Mouse (Mus musculus) neural tube, embryonic 11.5 days (tissue): ENCODE results near the gene Desi2. TPM values are rescaled to one million over a fixed set of nuclear protein-coding genes. Genes with fewer than 3 reads are reported as not detected.
"Not testable (repeated sequence)": the region's sequence is repeated elsewhere in the genome, so short reads cannot be mapped to it uniquely, and the experiment has no call there.

ENCODE experiments used
- ATAC-seq: fragments of 200-750 bp; cut with Nextera tagmentation; 2 replicates; pipeline ENCODE4 v1.8.0; 2017; ENCODE audit warnings: moderate number of reproducible peaks, mild to moderate bottlenecking, moderate TSS enrichment, moderate library complexity; ENCODE audit not compliant: insufficient read depth, low FRiP score, low TSS enrichment
- DNase-seq: peaks from one replicate; pipeline ENCODE4 v3.0.0-alpha.2; 2015; ENCODE audit warnings: low spot score
- H3K27ac ChIP-seq: fragments of 300-500 bp; sonication (generic); 2 replicates; pipeline ENCODE4 v1.5.1; 2014; ENCODE audit warnings: low read depth, mild to moderate bottlenecking, low read length
- H3K27me3 ChIP-seq: fragments of 300-500 bp; sonication (generic); 2 replicates; pipeline ENCODE4 v1.6.1; 2014; ENCODE audit warnings: mild to moderate bottlenecking, low read length, mixed read lengths; ENCODE audit not compliant: control insufficient read depth, insufficient read depth
- H3K36me3 ChIP-seq: fragments of 300-500 bp; sonication (generic); 2 replicates; pipeline ENCODE4 v1.6.1; 2014; ENCODE audit warnings: mild to moderate bottlenecking, low read length, moderate library complexity, mixed read lengths; ENCODE audit not compliant: control insufficient read depth, insufficient read depth
- H3K4me1 ChIP-seq: fragments of 300-500 bp; sonication (generic); 2 replicates; pipeline ENCODE4 v1.6.1; 2014; ENCODE audit warnings: low read length, mixed read lengths; ENCODE audit not compliant: control insufficient read depth, insufficient read depth
- H3K4me2 ChIP-seq: fragments of 300-500 bp; sonication (generic); 2 replicates; pipeline ENCODE4 v1.6.1; 2014; ENCODE audit warnings: low read depth, mild to moderate bottlenecking, moderate library complexity
- H3K4me3 ChIP-seq: fragments of 300-500 bp; sonication (generic); 2 replicates; pipeline ENCODE4 v1.5.1; 2014; ENCODE audit warnings: low read depth, low read length
- H3K9ac ChIP-seq: fragments of 300-500 bp; sonication (generic); 2 replicates; pipeline ENCODE4 v1.6.1; 2014; ENCODE audit warnings: mild to moderate bottlenecking, low read length
- H3K9me3 ChIP-seq: fragments of 300-500 bp; sonication (generic); 2 replicates; pipeline ENCODE4 v1.6.1; 2016; ENCODE audit warnings: low read length; ENCODE audit not compliant: control insufficient read depth
- WGBS: fragments of 180-500 bp; shearing (Covaris S2); extraction: QIAGEN DNeasy Blood & Tissue Kit; methylation state at CpG from one replicate; pipeline ENCODE4 v1.1.7; 2014; 5-methylcytosine and 5-hydroxymethylcytosine counted together
- polyA plus RNA-seq: library from polyadenylated mRNA; unstranded; fragments of >200 nt; fragmentation: Nextera tagmentation; extraction: Ambion mirVana; gene quantifications from 2 replicates; pipeline ENCODE4 v1.2.1, GENCODE M21; 2014

The Desi2 gene
- polyA plus RNA-seq, 1 experiment from 2014 or later: 18.0 TPM

- H3K4me2 ChIP-seq: no peak overlapping the region
- no peaks in the 10 kb centered on the region for H3K4me1 ChIP-seq
- no peak overlapping the region for H3K9ac ChIP-seq
- no peaks in the 10 kb centered on the region for H3K36me3 ChIP-seq
- no peaks in the 10 kb centered on the region for H3K9me3 ChIP-seq
- H3K27me3 ChIP-seq: no peaks in the 10 kb centered on the region
- ATAC-seq (no peak), DNase-seq (no peak)
- H3K27ac ChIP-seq: no peak overlapping the region
- H3K4me3 ChIP-seq: no peak overlapping the region
Measured at GRCm38 (mm10) chr1:178209966-178210365, 22.7 kb downstream of the Desi2 start.

GRCm38 (mm10) chr1:178217157-178217556 is 29.9 kb downstream of the Desi2 start:
- no peak overlapping the region for H3K4me3 ChIP-seq
- no peaks in the 10 kb centered on the region for H3K9me3 ChIP-seq
- ATAC-seq (no peak), DNase-seq (no peak)
- H3K4me2 ChIP-seq: no peak overlapping the region
- H3K4me1 ChIP-seq: no peaks in the 10 kb centered on the region
- H3K9ac ChIP-seq: no peak overlapping the region
- H3K27me3 ChIP-seq: no peaks in the 10 kb centered on the region
- no peaks in the 10 kb centered on the region for H3K36me3 ChIP-seq
- no peak overlapping the region for H3K27ac ChIP-seq

GRCm38 (mm10) chr1:178218305-178218704 is 31.1 kb downstream of the Desi2 start:
- Histone ChIP-seq H3K27me3 (no peaks in the 10 kb centered on the region), H3K9ac (no peak overlapping the region), H3K36me3 (no peaks in the 10 kb centered on the region), H3K27ac (no peak overlapping the region), H3K4me2 (no peak overlapping the region), H3K4me3 (no peak overlapping the region), H3K9me3 (no peaks in the 10 kb centered on the region), H3K4me1 (no peaks in the 10 kb centered on the region)
- ATAC-seq: no peak
- DNase-seq: no peak

DNA sequence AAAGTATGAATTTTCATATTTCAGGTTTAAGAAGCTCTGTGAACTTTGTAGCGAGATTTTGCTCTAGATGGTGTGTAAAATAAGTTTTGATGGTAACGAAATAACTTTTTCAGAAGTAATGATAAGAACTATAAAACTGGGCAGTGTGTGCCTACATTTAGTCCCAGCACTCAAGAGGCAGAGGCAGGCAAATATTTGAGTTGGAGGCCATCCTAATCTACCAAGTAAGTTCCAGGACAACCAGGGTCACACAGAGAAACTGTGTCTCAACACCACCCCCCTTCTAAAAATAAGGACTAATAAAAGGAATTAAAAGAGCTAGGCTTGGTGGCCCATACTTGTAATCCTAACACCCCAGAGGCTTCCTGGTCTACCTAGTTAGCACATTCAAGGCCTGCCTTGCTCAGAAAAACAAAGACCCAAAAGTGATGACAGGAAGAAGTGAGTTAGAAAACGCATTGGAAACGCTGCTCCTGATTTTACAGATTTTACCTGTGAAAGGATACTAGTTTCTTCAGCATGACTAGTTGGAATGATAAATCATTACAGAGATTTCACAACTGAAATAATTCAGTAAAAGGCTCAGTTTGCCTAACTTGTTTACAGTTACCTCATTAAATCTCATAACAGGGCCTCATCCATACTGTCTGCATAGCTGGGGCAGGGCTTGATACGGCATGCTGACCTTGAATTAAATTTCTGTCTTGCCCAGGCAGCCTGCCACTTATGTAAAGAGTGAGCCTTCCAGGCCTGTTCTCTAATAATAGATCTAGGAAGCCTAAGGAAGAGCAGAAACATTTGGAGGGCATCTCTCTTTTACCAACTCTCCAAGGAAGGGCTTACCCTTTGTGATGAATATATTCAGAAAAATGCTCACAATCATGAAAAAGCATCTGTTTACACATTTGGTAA is 32.2 kb downstream of the Desi2 start:
- no peak overlapping the region for H3K9ac ChIP-seq
- H3K27me3 ChIP-seq: no peaks in the 10 kb centered on the region
- no peak overlapping the region for H3K4me3 ChIP-seq
- WGBS: 91% methylated on average over 5 of the region's 5 CpGs
- DNase-seq: no peak
- H3K4me2 ChIP-seq: no peak overlapping the region
- H3K9me3 ChIP-seq: no peaks in the 10 kb centered on the region
- H3K36me3 ChIP-seq: no peaks in the 10 kb centered on the region
- no peak for ATAC-seq
- H3K4me1 ChIP-seq: no peaks in the 10 kb centered on the region
- H3K27ac ChIP-seq: no peak overlapping the region

DNA sequence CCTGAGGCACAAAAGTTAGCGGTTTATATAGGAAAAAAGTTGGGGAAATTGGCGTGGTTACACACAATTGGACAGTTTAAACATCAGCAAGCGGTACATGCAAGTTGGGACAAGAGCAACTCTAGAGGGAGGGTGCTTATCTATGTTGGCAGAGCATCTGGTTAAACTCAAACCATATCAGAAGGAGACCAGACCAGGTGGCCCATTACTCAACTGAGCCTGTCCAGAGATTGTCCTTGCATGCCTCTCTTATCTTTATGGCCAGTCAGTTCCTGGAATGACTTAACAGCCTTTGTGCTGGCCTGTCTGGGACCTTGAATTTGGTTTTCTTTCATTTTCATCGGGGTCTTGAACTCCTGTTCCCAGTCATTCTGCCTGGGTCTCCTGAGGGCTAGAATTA is 41.7 kb downstream of the Desi2 start:
- not testable (repeated sequence) for ATAC-seq, H3K4me1 ChIP-seq, DNase-seq, H3K36me3 ChIP-seq, H3K4me3 ChIP-seq, H3K9me3 ChIP-seq, H3K9ac ChIP-seq, H3K27ac ChIP-seq, H3K27me3 ChIP-seq, H3K4me2 ChIP-seq
- 98% methylated on average over 4 of the region's 4 CpGs for WGBS

- Histone ChIP-seq H3K27ac (no peak overlapping the region), H3K36me3 (no peaks in the 10 kb centered on the region), H3K9ac (no peak overlapping the region), H3K4me1 (no peaks in the 10 kb centered on the region), H3K4me3 (no peak overlapping the region), H3K9me3 (no peaks in the 10 kb centered on the region), H3K27me3 (no peaks in the 10 kb centered on the region), H3K4me2 (no peak overlapping the region)
- ATAC-seq (no peak), DNase-seq (no peak)
- 98% methylated on average over 3 of the region's 3 CpGs for WGBS
Measured at GRCm38 (mm10) chr1:178234109-178234508, 46.9 kb downstream of the Desi2 start.

- no peak for ATAC-seq
- no peak overlapping the region for H3K9ac ChIP-seq
- no peak for DNase-seq
- no peaks in the 10 kb centered on the region for H3K27me3 ChIP-seq
- no peaks in the 10 kb centered on the region for H3K9me3 ChIP-seq
- WGBS: 84% methylated on average over 2 of the region's 2 CpGs
- H3K36me3 ChIP-seq: no peaks in the 10 kb centered on the region
- H3K4me1 ChIP-seq: no peaks in the 10 kb centered on the region
- H3K27ac ChIP-seq: no peak overlapping the region
- no peak overlapping the region for H3K4me3 ChIP-seq
- H3K4me2 ChIP-seq: no peak overlapping the region
Measured at GRCm38 (mm10) chr1:178235919-178236466, 48.8 kb downstream of the Desi2 start.

DNA sequence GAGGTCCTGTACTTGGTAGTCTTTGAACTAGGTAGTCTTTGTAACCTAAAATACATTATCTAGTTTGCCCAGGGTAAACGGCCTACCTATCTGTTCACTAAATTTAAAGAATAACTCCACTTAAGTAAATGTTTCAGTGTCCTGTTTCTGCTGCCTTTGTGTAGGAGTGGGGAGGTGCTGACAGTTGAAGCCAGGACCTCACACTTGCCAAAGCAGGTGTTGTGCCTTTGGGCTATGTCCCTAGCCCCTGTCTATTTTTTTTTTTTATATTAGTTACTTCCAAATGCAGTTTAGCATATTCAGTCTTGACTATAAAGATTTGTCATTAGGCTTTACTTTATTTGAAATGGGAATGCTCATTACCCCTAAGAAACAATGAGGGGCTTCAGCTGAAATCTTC is 51.5 kb downstream of the Desi2 start:
- H3K4me3 ChIP-seq: no peak overlapping the region
- H3K4me2 ChIP-seq: no peak overlapping the region
- no peaks in the 10 kb centered on the region for H3K9me3 ChIP-seq
- H3K27me3 ChIP-seq: no peaks in the 10 kb centered on the region
- WGBS: 78% methylated on average over 1 of the region's 1 CpGs
- ATAC-seq (no peak), DNase-seq (no peak)
- H3K27ac ChIP-seq: no peak overlapping the region
- no peaks in the 10 kb centered on the region for H3K4me1 ChIP-seq
- H3K9ac ChIP-seq: no peak overlapping the region
- no peaks in the 10 kb centered on the region for H3K36me3 ChIP-seq

DNA sequence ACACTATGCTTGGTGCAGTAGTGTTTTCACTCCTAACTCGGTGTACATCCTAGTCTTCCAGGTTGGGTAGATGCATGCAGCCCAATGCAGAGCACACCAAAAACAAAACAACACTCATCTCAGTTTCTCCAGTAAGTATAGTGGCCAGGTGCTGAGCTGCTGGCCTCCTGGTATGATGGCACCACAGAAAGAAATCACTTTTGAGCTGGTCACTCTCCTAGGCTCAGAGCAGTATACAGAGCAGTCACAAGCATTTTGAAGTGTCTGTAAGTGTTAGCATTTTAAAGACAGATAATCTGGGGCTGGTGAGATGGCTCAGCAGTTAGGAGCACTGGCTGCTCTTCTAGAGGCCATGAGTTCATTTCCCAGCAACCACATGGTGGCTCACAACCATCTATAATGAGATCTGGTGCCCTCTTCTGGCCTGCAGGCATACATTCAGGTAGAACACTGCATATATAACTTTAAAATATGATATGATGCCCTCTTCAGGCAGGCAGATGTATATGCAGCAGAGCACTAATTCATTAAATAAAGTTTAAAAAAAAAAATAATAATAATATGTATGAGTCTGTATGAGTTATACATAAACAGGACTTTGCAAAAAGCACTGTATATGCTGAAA is 54.8 kb downstream of the Desi2 start:
- Histone ChIP-seq H3K36me3 (no peaks in the 10 kb centered on the region), H3K9ac (no peak overlapping the region), H3K9me3 (no peaks in the 10 kb centered on the region), H3K4me2 (no peak overlapping the region), H3K27ac (no peak overlapping the region), H3K27me3 (no peaks in the 10 kb centered on the region), H3K4me1 (no peaks in the 10 kb centered on the region), H3K4me3 (no peak overlapping the region)
- WGBS: 100% methylated on average over 1 of the region's 1 CpGs
- ATAC-seq (no peak), DNase-seq (no peak)
